Mouse (Mus musculus): Measurements from ENCODE around the gene Gsto2. TPM values are rescaled to one million over a fixed set of nuclear protein-coding genes. Genes with fewer than 3 reads are reported as not detected.

Gsto2 gene
- polyA plus RNA-seq, 1 experiment from 2014 or later, result 0.99 TPM

DNA sequence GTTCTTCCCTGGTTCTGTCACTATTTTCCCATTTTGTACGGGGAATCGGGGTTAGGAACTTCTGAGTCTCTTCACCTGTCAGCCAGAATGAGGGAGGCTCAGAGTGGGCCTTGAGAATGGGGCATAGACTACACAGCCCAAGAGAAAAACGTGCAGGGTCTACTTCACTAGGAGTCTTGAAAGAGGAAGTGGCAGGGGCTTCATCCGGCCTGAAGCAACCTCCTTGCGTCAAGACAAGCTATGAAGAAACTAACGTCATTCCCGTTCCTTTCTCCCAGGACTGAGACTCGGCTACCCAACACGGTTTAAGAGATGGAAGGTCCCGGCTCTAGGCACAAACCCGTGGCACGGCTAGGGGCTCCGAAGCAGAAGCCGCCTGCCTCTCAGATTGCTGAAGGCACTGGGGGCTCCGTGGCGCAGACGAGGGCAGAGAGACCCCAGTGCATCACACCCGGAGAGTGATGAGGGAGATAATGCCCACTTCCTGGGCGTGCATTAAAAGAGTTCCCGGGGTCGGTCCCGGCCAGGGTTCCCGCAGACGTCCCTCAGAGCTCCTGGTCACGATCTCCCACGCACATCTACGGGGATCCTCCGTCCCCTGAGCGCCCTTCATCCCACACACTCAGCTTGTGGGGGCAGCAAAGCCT lies 53.2 kb downstream of the Gsto2 start:
- no peak for DNase-seq (ENCODE audit: low spot score)
- WGBS, result under 1% methylated on average over 29 of the region's 29 CpGs
- peak overlapping the region; percentile 89 for H3K27ac ChIP-seq (ENCODE audit: low read depth, low read length)
- H3K4me1 ChIP-seq (ENCODE audit: control insufficient read depth, insufficient read depth, low read length), result peaks cover 9% of the 10 kb centered on the region
- H3K4me3 ChIP-seq (ENCODE audit: low read depth, low read length), result peak overlapping the region; percentile 80
- H3K36me3 ChIP-seq (ENCODE audit: control insufficient read depth, insufficient read depth, low read length), result no peaks in the 10 kb centered on the region
- peak overlapping the region; percentile 79 for H3K4me2 ChIP-seq (ENCODE audit: low read depth)
- H3K9ac ChIP-seq (ENCODE audit: low read length), result peak overlapping the region; percentile 93
- H3K27me3 ChIP-seq (ENCODE audit: control insufficient read depth, insufficient read depth, low read length), result no peaks in the 10 kb centered on the region
- peak; percentile 54 for ATAC-seq (ENCODE audit: insufficient read depth, low FRiP score, low TSS enrichment)
- H3K9me3 ChIP-seq (ENCODE audit: control insufficient read depth, low read length), result no peaks in the 10 kb centered on the region

GRCm38 (mm10) chr19:47919126-47919965 lies 54.0 kb downstream of the Gsto2 start, which contains the start of the genes Cfap43 and Itprip:
Gene Cfap43, minus strand, starts transcription at chr19:47919287.
Gene Itprip, minus strand, starts transcription at chr19:47919299.
- Histone ChIP-seq H3K9me3 (ENCODE audit: control insufficient read depth, low read length) (no peaks in the 10 kb centered on the region), H3K27ac (ENCODE audit: low read depth, low read length) (peak within 1 kb of the TSS; percentile 89), H3K4me2 (ENCODE audit: low read depth) (peak within 1 kb of the TSS; percentile 79), H3K36me3 (ENCODE audit: control insufficient read depth, insufficient read depth, low read length) (no peaks in the 10 kb centered on the region), H3K9ac (ENCODE audit: low read length) (peak within 1 kb of the TSS; percentile 93), H3K4me1 (ENCODE audit: control insufficient read depth, insufficient read depth, low read length) (peaks cover 9% of the 10 kb centered on the region), H3K27me3 (ENCODE audit: control insufficient read depth, insufficient read depth, low read length) (no peaks in the 10 kb centered on the region), H3K4me3 (ENCODE audit: low read depth, low read length) (peak within 1 kb of the TSS; percentile 80)
- under 1% methylated on average over 48 of the region's 48 CpGs for WGBS
- ATAC-seq (ENCODE audit: insufficient read depth, low FRiP score, low TSS enrichment) (peak; percentile 78), DNase-seq (ENCODE audit: low spot score) (peak; percentile 87)

DNA sequence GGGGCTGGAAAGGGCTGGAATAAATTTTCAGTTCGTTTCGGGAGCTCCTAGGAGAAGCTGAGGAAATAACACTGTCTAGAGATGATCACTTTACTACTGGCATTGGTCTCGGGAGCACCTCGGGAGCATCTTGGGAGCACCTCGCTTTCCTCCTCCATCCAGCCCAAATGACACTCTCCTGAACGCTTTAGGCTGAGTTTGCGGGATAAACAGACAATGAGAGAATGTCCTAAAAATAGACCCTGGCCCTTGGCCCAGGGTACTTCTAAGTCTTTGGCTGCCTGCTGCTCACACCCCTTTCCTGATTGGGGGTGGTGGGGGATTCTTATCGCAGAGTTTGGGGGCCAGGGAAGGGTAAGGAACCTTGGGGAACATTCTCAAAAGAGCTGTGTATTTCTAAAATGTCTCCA lies 54.6 kb downstream of the Gsto2 start:
- no peaks in the 10 kb centered on the region for H3K27me3 ChIP-seq (ENCODE audit: control insufficient read depth, insufficient read depth, low read length)
- H3K9ac ChIP-seq (ENCODE audit: low read length), result peak overlapping the region; percentile 93
- H3K36me3 ChIP-seq (ENCODE audit: control insufficient read depth, insufficient read depth, low read length), result no peaks in the 10 kb centered on the region
- ATAC-seq (ENCODE audit: insufficient read depth, low FRiP score, low TSS enrichment) (no peak; the same call in 1 of the 2 replicates), DNase-seq (ENCODE audit: low spot score) (no peak)
- peak overlapping the region; percentile 80; the same call in 1 of the 2 replicates for H3K4me3 ChIP-seq (ENCODE audit: low read depth, low read length)
- H3K4me1 ChIP-seq (ENCODE audit: control insufficient read depth, insufficient read depth, low read length), result peaks cover 9% of the 10 kb centered on the region
- no peaks in the 10 kb centered on the region for H3K9me3 ChIP-seq (ENCODE audit: control insufficient read depth, low read length)
- H3K4me2 ChIP-seq (ENCODE audit: low read depth), result peak overlapping the region; percentile 79
- 8% methylated on average over 8 of the region's 8 CpGs for WGBS
- H3K27ac ChIP-seq (ENCODE audit: low read depth, low read length), result no peak overlapping the region

DNA sequence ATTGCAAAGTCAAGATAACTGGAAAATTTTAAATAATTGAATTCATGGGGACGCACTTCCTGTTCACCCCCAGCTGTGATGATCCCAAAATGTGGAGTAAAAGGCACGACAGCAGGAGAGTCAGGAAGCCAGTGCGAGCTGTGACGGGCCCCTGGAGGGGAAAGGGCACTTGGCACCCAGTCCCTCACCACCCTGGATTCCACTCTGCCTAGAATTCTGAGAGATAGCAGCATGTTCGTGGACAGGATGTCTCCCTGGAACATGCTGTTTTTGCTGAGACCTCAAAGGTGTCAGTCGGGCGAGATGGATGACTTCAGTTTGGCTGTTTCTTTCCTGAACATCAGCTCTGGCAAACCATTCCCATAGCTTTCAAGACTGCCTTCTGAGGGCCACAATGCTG lies 60.5 kb downstream of the Gsto2 start:
- no peaks in the 10 kb centered on the region for H3K27me3 ChIP-seq (ENCODE audit: control insufficient read depth, insufficient read depth, low read length)
- H3K4me3 ChIP-seq (ENCODE audit: low read depth, low read length), result no peak overlapping the region
- H3K4me1 ChIP-seq (ENCODE audit: control insufficient read depth, insufficient read depth, low read length), result no peaks in the 10 kb centered on the region
- DNase-seq (ENCODE audit: low spot score) (no peak), ATAC-seq (ENCODE audit: insufficient read depth, low FRiP score, low TSS enrichment) (no peak)
- no peaks in the 10 kb centered on the region for H3K9me3 ChIP-seq (ENCODE audit: control insufficient read depth, low read length)
- no peaks in the 10 kb centered on the region for H3K36me3 ChIP-seq (ENCODE audit: control insufficient read depth, insufficient read depth, low read length)
- no peak overlapping the region for H3K4me2 ChIP-seq (ENCODE audit: low read depth)
- 75% methylated on average over 7 of the region's 7 CpGs for WGBS
- H3K27ac ChIP-seq (ENCODE audit: low read depth, low read length), result no peak overlapping the region
- no peak overlapping the region for H3K9ac ChIP-seq (ENCODE audit: low read length)

- no peak overlapping the region for H3K27ac ChIP-seq (ENCODE audit: low read depth, low read length)
- H3K9me3 ChIP-seq (ENCODE audit: control insufficient read depth, low read length), result no peaks in the 10 kb centered on the region
- no peaks in the 10 kb centered on the region for H3K4me1 ChIP-seq (ENCODE audit: control insufficient read depth, insufficient read depth, low read length)
- H3K4me2 ChIP-seq (ENCODE audit: low read depth), result no peak overlapping the region
- H3K36me3 ChIP-seq (ENCODE audit: control insufficient read depth, insufficient read depth, low read length), result no peaks in the 10 kb centered on the region
- ATAC-seq (ENCODE audit: insufficient read depth, low FRiP score, low TSS enrichment) (no peak), DNase-seq (ENCODE audit: low spot score) (no peak)
- no peaks in the 10 kb centered on the region for H3K27me3 ChIP-seq (ENCODE audit: control insufficient read depth, insufficient read depth, low read length)
- 94% methylated on average over 2 of the region's 2 CpGs for WGBS
- no peak overlapping the region for H3K4me3 ChIP-seq (ENCODE audit: low read depth, low read length)
- no peak overlapping the region for H3K9ac ChIP-seq (ENCODE audit: low read length)
Observed at GRCm38 (mm10) chr19:47927032-47927431, 61.7 kb downstream of the Gsto2 start.

GRCm38 (mm10) chr19:47929043-47929442 lies 63.7 kb downstream of the Gsto2 start:
- Histone ChIP-seq H3K9ac (ENCODE audit: low read length) (no peak overlapping the region), H3K4me1 (ENCODE audit: control insufficient read depth, insufficient read depth, low read length) (no peaks in the 10 kb centered on the region), H3K9me3 (ENCODE audit: control insufficient read depth, low read length) (no peaks in the 10 kb centered on the region), H3K4me2 (ENCODE audit: low read depth) (no peak overlapping the region), H3K4me3 (ENCODE audit: low read depth, low read length) (no peak overlapping the region), H3K27me3 (ENCODE audit: control insufficient read depth, insufficient read depth, low read length) (no peaks in the 10 kb centered on the region), H3K36me3 (ENCODE audit: control insufficient read depth, insufficient read depth, low read length) (no peaks in the 10 kb centered on the region), H3K27ac (ENCODE audit: low read depth, low read length) (no peak overlapping the region)
- 85% methylated on average over 4 of the region's 4 CpGs for WGBS
- DNase-seq (ENCODE audit: low spot score) (no peak), ATAC-seq (ENCODE audit: insufficient read depth, low FRiP score, low TSS enrichment) (no peak)

GRCm38 (mm10) chr19:47931982-47932638 lies 66.8 kb downstream of the Gsto2 start:
- no peaks in the 10 kb centered on the region for H3K4me1 ChIP-seq (ENCODE audit: control insufficient read depth, insufficient read depth, low read length)
- peak; percentile 82 for ATAC-seq (ENCODE audit: insufficient read depth, low FRiP score, low TSS enrichment)
- H3K4me3 ChIP-seq (ENCODE audit: low read depth, low read length), result no peak overlapping the region
- no peak overlapping the region for H3K9ac ChIP-seq (ENCODE audit: low read length)
- DNase-seq (ENCODE audit: low spot score), result peak; percentile 34
- WGBS, result 41% methylated on average over 7 of the region's 7 CpGs
- no peaks in the 10 kb centered on the region for H3K9me3 ChIP-seq (ENCODE audit: control insufficient read depth, low read length)
- H3K4me2 ChIP-seq (ENCODE audit: low read depth), result no peak overlapping the region
- no peaks in the 10 kb centered on the region for H3K27me3 ChIP-seq (ENCODE audit: control insufficient read depth, insufficient read depth, low read length)
- no peaks in the 10 kb centered on the region for H3K36me3 ChIP-seq (ENCODE audit: control insufficient read depth, insufficient read depth, low read length)
- no peak overlapping the region for H3K27ac ChIP-seq (ENCODE audit: low read depth, low read length)

- H3K9me3 ChIP-seq (ENCODE audit: control insufficient read depth, low read length), result no peaks in the 10 kb centered on the region
- DNase-seq (ENCODE audit: low spot score), result no peak
- no peaks in the 10 kb centered on the region for H3K27me3 ChIP-seq (ENCODE audit: control insufficient read depth, insufficient read depth, low read length)
- no peaks in the 10 kb centered on the region for H3K36me3 ChIP-seq (ENCODE audit: control insufficient read depth, insufficient read depth, low read length)
- H3K27ac ChIP-seq (ENCODE audit: low read depth, low read length), result no peak overlapping the region
- H3K9ac ChIP-seq (ENCODE audit: low read length), result no peak overlapping the region
- ATAC-seq (ENCODE audit: insufficient read depth, low FRiP score, low TSS enrichment), result no peak
- H3K4me3 ChIP-seq (ENCODE audit: low read depth, low read length), result no peak overlapping the region
- H3K4me1 ChIP-seq (ENCODE audit: control insufficient read depth, insufficient read depth, low read length), result peaks cover 6% of the 10 kb centered on the region
- no peak overlapping the region for H3K4me2 ChIP-seq (ENCODE audit: low read depth)
- WGBS, result 91% methylated on average over 8 of the region's 8 CpGs
Observed at GRCm38 (mm10) chr19:47934146-47934545, 68.8 kb downstream of the Gsto2 start.
